Mouse (Mus musculus) liver, embryonic 16.5 days (tissue): ENCODE data around the gene Mbtps2. TPM values are rescaled to one million over a fixed set of nuclear protein-coding genes. Genes with fewer than 3 reads are reported as not detected.

Experiments
- ATAC-seq: fragments of 200-750 bp; cut with Nextera tagmentation; 2 replicates; pipeline ENCODE4 v1.8.0; 2017; ENCODE audit warnings: low read depth, mild to moderate bottlenecking, moderate number of reproducible peaks, moderate library complexity
- H3K27ac ChIP-seq: fragments of 300-500 bp; sonication (generic); 2 replicates; pipeline ENCODE4 v1.5.1; 2014; ENCODE audit warnings: mild to moderate bottlenecking, low read length
- H3K27me3 ChIP-seq: fragments of 300-500 bp; sonication (generic); 2 replicates; pipeline ENCODE4 v1.6.1; 2014; ENCODE audit warnings: low read depth, low read length, mixed read lengths; ENCODE audit not compliant: control insufficient read depth, insufficient read depth
- H3K36me3 ChIP-seq: fragments of 300-500 bp; sonication (generic); 2 replicates; pipeline ENCODE4 v1.6.1; 2014; ENCODE audit warnings: mild to moderate bottlenecking; ENCODE audit not compliant: control insufficient read depth, insufficient read depth
- H3K4me1 ChIP-seq: fragments of 300-500 bp; sonication (generic); 2 replicates; pipeline ENCODE4 v1.6.1; 2014; ENCODE audit warnings: low read depth, low read length, mixed read lengths; ENCODE audit not compliant: control insufficient read depth
- H3K4me2 ChIP-seq: fragments of 300-500 bp; sonication (generic); 2 replicates; pipeline ENCODE4 v1.6.1; 2014; ENCODE audit warnings: low read depth, low read length, mixed read lengths
- H3K4me3 ChIP-seq: fragments of 300-500 bp; sonication (generic); 2 replicates; pipeline ENCODE4 v1.5.1; 2014; ENCODE audit warnings: low read depth, mild to moderate bottlenecking, low read length
- H3K9ac ChIP-seq: fragments of 300-500 bp; sonication (generic); 2 replicates; pipeline ENCODE4 v1.6.1; 2014; ENCODE audit warnings: low read depth, low read length
- H3K9me3 ChIP-seq: fragments of 300-500 bp; sonication (generic); replicated peaks from 2 replicates; pipeline ENCODE4 v1.6.1; 2016; ENCODE audit warnings: low read length; ENCODE audit not compliant: control insufficient read depth
- WGBS: fragments of 180-500 bp; shearing (Covaris S2); extraction: QIAGEN DNeasy Blood & Tissue Kit; methylation state at CpG from one replicate; pipeline ENCODE4 v1.1.7; 2014; ENCODE audit not compliant: insufficient replicate concordance; 5-methylcytosine and 5-hydroxymethylcytosine counted together
- polyA plus RNA-seq: library from polyadenylated mRNA; unstranded; fragments of >200 nt; fragmentation: Nextera tagmentation; extraction: Ambion mirVana; gene quantifications from 2 replicates; pipeline ENCODE4 v1.2.1, GENCODE M21; 2015

Gene Mbtps2
- 4.1 and 4.3 TPM in 2 replicates for polyA plus RNA-seq

GRCm38 (mm10) chrX:157598186-157598996 lies at the start of gene Mbtps2:
TSS of gene Mbtps2 (minus strand) at chrX:157598715.
- H3K4me3 ChIP-seq: peak within 1 kb of the TSS; percentile 68
- H3K36me3 ChIP-seq: no peaks in the 10 kb centered on the region
- WGBS: 17% methylated on average over 68 of the region's 74 CpGs
- H3K27ac ChIP-seq: peak within 1 kb of the TSS; percentile 73
- H3K4me1 ChIP-seq: no peaks in the 10 kb centered on the region; the same call in 1 of the 2 replicates
- ATAC-seq: peak; percentile 83
- H3K4me2 ChIP-seq: peak within 1 kb of the TSS; percentile 58
- H3K9ac ChIP-seq: peak within 1 kb of the TSS; percentile 64
- H3K27me3 ChIP-seq: no peaks in the 10 kb centered on the region
- H3K9me3 ChIP-seq: no peaks in the 10 kb centered on the region

- H3K36me3 ChIP-seq: no peaks in the 10 kb centered on the region
- no peak overlapping the region for H3K9ac ChIP-seq
- WGBS: 47% methylated on average over 1 of the region's 1 CpGs
- no peak overlapping the region for H3K4me2 ChIP-seq
- H3K4me1 ChIP-seq: no peaks in the 10 kb centered on the region
- ATAC-seq: no peak
- H3K4me3 ChIP-seq: no peak overlapping the region
- no peak overlapping the region for H3K27ac ChIP-seq
- H3K9me3 ChIP-seq: no peaks in the 10 kb centered on the region
- no peaks in the 10 kb centered on the region for H3K27me3 ChIP-seq
These were observed 47.9 kb upstream of the Mbtps2 start for GRCm38 (mm10) chrX:157646399-157646798.

- Histone ChIP-seq H3K27ac (no peak overlapping the region), H3K4me1 (no peaks in the 10 kb centered on the region), H3K9me3 (no peaks in the 10 kb centered on the region), H3K4me3 (no peak overlapping the region), H3K27me3 (no peaks in the 10 kb centered on the region), H3K36me3 (no peaks in the 10 kb centered on the region), H3K9ac (no peak overlapping the region), H3K4me2 (no peak overlapping the region)
- no peak for ATAC-seq
- WGBS: 57% methylated on average over 4 of the region's 4 CpGs
These were observed 46.2 kb upstream of the Mbtps2 start for GRCm38 (mm10) chrX:157644700-157645099.

DNA sequence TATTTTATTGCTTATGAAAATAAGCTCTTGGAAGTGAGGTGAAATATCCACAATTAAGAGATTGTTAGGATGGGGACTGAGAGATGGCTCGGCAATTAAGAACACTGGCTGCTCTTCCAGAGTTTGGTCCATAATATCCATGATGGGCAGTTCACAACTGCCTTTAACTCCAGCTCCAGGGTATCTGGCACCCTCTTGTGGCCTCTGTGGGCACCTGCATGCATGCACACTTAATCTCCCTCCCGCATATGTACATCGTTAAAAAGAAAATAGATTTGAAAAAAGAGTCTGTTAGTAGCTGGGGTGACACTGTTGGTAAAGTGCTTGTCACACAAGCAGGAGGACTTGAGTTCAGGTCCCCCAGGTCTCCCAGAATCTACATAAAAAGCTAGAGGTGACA lies 45.8 kb upstream of the Mbtps2 start:
- WGBS: 32% methylated on average over 3 of the region's 3 CpGs
- Histone ChIP-seq H3K36me3 (no peaks in the 10 kb centered on the region), H3K4me2 (no peak overlapping the region), H3K27ac (no peak overlapping the region), H3K27me3 (no peaks in the 10 kb centered on the region), H3K4me1 (no peaks in the 10 kb centered on the region), H3K9me3 (no peaks in the 10 kb centered on the region), H3K4me3 (no peak overlapping the region), H3K9ac (no peak overlapping the region)
- ATAC-seq: no peak

DNA sequence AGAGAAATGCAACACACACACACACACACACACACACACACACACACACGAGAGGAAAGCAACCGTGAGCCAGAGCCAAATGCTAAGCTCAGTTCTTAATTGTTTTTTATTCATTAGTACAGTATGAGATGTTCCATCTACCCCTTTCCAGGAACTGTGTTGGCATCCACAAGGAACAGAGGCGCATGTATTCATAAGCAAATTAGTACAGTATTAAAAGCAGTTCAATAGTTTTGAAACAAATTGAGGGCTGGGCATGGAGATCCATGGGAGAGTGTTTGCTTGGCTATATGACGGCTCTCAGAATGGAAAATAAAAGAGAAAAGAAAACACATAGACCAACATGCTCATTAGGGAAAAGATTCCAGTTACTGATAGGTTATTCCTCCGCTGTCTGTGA lies 44.3 kb upstream of the Mbtps2 start:
- Histone ChIP-seq H3K36me3 (no peaks in the 10 kb centered on the region), H3K9ac (no peak overlapping the region), H3K4me2 (no peak overlapping the region), H3K4me3 (no peak overlapping the region), H3K4me1 (no peaks in the 10 kb centered on the region), H3K27ac (no peak overlapping the region), H3K9me3 (no peaks in the 10 kb centered on the region), H3K27me3 (no peaks in the 10 kb centered on the region)
- no peak for ATAC-seq
- WGBS: 67% methylated on average over 5 of the region's 5 CpGs

- Histone ChIP-seq H3K4me1 (no peaks in the 10 kb centered on the region), H3K36me3 (no peaks in the 10 kb centered on the region), H3K4me3 (no peak overlapping the region), H3K27me3 (no peaks in the 10 kb centered on the region), H3K4me2 (no peak overlapping the region), H3K9me3 (no peaks in the 10 kb centered on the region), H3K9ac (no peak overlapping the region), H3K27ac (no peak overlapping the region)
- 38% methylated on average over 1 of the region's 1 CpGs for WGBS
- no peak for ATAC-seq
These were observed 38.7 kb upstream of the Mbtps2 start for GRCm38 (mm10) chrX:157637253-157637652.

- Histone ChIP-seq H3K4me2 (no peak overlapping the region), H3K9ac (no peak overlapping the region), H3K9me3 (no peaks in the 10 kb centered on the region), H3K27ac (no peak overlapping the region), H3K4me3 (no peak overlapping the region), H3K27me3 (no peaks in the 10 kb centered on the region), H3K4me1 (no peaks in the 10 kb centered on the region), H3K36me3 (no peaks in the 10 kb centered on the region)
- ATAC-seq: no peak
- WGBS: 48% methylated on average over 3 of the region's 3 CpGs
These were observed 35.3 kb upstream of the Mbtps2 start for GRCm38 (mm10) chrX:157633676-157634414.

GRCm38 (mm10) chrX:157630341-157630740 lies 31.8 kb upstream of the Mbtps2 start:
- Histone ChIP-seq H3K4me2 (no peak overlapping the region), H3K27ac (no peak overlapping the region), H3K4me1 (no peaks in the 10 kb centered on the region), H3K9me3 (no peaks in the 10 kb centered on the region), H3K4me3 (no peak overlapping the region), H3K9ac (no peak overlapping the region), H3K27me3 (no peaks in the 10 kb centered on the region), H3K36me3 (no peaks in the 10 kb centered on the region)
- ATAC-seq: no peak
- WGBS: 61% methylated on average over 4 of the region's 4 CpGs

- no peaks in the 10 kb centered on the region for H3K9me3 ChIP-seq
- peak overlapping the region; percentile 17; the same call in 1 of the 2 replicates for H3K4me3 ChIP-seq
- H3K36me3 ChIP-seq: no peaks in the 10 kb centered on the region
- no peak overlapping the region for H3K27ac ChIP-seq
- H3K9ac ChIP-seq: no peak overlapping the region
- H3K4me1 ChIP-seq: no peaks in the 10 kb centered on the region
- WGBS: 21% methylated on average over 32 of the region's 32 CpGs
- H3K4me2 ChIP-seq: peak overlapping the region; percentile 36
- ATAC-seq: 0 out of 2 replicates have a peak, but pooled peaks have one; percentile 24
- H3K27me3 ChIP-seq: no peaks in the 10 kb centered on the region
These were observed 14.4 kb upstream of the Mbtps2 start for GRCm38 (mm10) chrX:157612894-157613293.
